Mouse (Mus musculus) myocyte (in vitro differentiated cells): ENCODE data around the gene Prdm1. TPM values are rescaled to one million over a fixed set of nuclear protein-coding genes. Genes with fewer than 3 reads are reported as not detected.

Experiments
- H3K27me3 ChIP-seq: one replicate; pipeline ENCODE4 v1.6.1; 2011; ENCODE audit not compliant: control insufficient read depth, insufficient read depth, insufficient read length
- H3K36me3 ChIP-seq: one replicate; pipeline ENCODE4 v1.6.1; 2011; ENCODE audit not compliant: control insufficient read depth, insufficient read depth
- H3K4me2 ChIP-seq: one replicate; pipeline ENCODE4 v1.6.1; 2011; ENCODE audit warnings: low read depth, control low read depth
- H3K4me3 ChIP-seq: one replicate; pipeline ENCODE4 v1.5.1; 2011; ENCODE audit warnings: mild to moderate bottlenecking, control low read depth, moderate library complexity
- H3K79me2 ChIP-seq: one replicate; pipeline ENCODE4 v1.6.1; 2011; ENCODE audit not compliant: control insufficient read depth, insufficient read depth
- H3ac ChIP-seq: one replicate; pipeline ENCODE4 v1.6.1; 2011; ENCODE audit not compliant: control insufficient read depth, insufficient read length
- CEBPB ChIP-seq: IDR thresholded peaks from 2 replicates; pipeline ENCODE4 v1.6.1; 2011; ENCODE audit warnings: mild to moderate bottlenecking, moderate library complexity; ENCODE audit not compliant: poor library complexity, insufficient read depth, severe bottlenecking
- E2F4 ChIP-seq: IDR thresholded peaks from one replicate; pipeline ENCODE4 v1.6.1; 2011; ENCODE audit warnings: mild to moderate bottlenecking, control low read depth, moderate library complexity; ENCODE audit not compliant: insufficient read depth
- MAX ChIP-seq: IDR thresholded peaks from one replicate; pipeline ENCODE4 v1.6.1; 2011; ENCODE audit warnings: low read depth, mild to moderate bottlenecking, control low read depth
- MYOD1 ChIP-seq, 3 experiments: IDR thresholded peaks; one replicate each; pipeline ENCODE4 v1.6.1; 2011; ENCODE audit warnings: control low read depth in 2 of 3, low read depth in 2 of 3, mild to moderate bottlenecking in 2 of 3, moderate library complexity in 1 of 3; ENCODE audit not compliant: insufficient read length in 2 of 3, control insufficient read depth in 1 of 3
- MYOG ChIP-seq, 3 experiments: IDR thresholded peaks; one replicate each; pipeline ENCODE4 v1.6.1; 2011; ENCODE audit warnings: control low read depth in 2 of 3, low read depth in 2 of 3, mild to moderate bottlenecking in 2 of 3; ENCODE audit not compliant: insufficient read length in 2 of 3, control insufficient read depth in 1 of 3, insufficient read depth in 1 of 3
- POLR2A ChIP-seq: IDR thresholded peaks from one replicate; pipeline ENCODE4 v1.6.1; 2011; ENCODE audit warnings: low read depth, mild to moderate bottlenecking, control low read depth, moderate library complexity; ENCODE audit not compliant: insufficient read length
- POLR2AphosphoS2 ChIP-seq: IDR thresholded peaks from one replicate; pipeline ENCODE4 v1.6.1; 2011; ENCODE audit warnings: low read depth, control low read depth; ENCODE audit not compliant: insufficient read length
- REST ChIP-seq: IDR thresholded peaks from one replicate; pipeline ENCODE4 v1.6.1; 2011; ENCODE audit warnings: mild to moderate bottlenecking, control low read depth, moderate library complexity; ENCODE audit not compliant: insufficient read depth, insufficient read length
- SRF ChIP-seq: IDR thresholded peaks from one replicate; pipeline ENCODE4 v1.6.1; 2011; ENCODE audit warnings: low read depth; ENCODE audit not compliant: control insufficient read depth, insufficient read length
- TCF12 ChIP-seq: IDR thresholded peaks from one replicate; pipeline ENCODE4 v1.6.1; 2011; ENCODE audit warnings: mild to moderate bottlenecking, control low read depth; ENCODE audit not compliant: poor library complexity, insufficient read depth, severe bottlenecking
- TCF3 ChIP-seq: IDR thresholded peaks from one replicate; pipeline ENCODE4 v1.6.1; 2011; ENCODE audit warnings: low read depth, control low read depth; ENCODE audit not compliant: insufficient read length
- USF1 ChIP-seq: IDR thresholded peaks from one replicate; pipeline ENCODE4 v1.6.1; 2011; ENCODE audit warnings: low read depth, mild to moderate bottlenecking, control low read depth, moderate library complexity
- polyA plus RNA-seq: library from polyadenylated mRNA; unstranded; fragments of >200 nt; fragmentation: generic; extraction: Trizol; gene quantifications from one replicate; pipeline ENCODE4 v1.2.1, GENCODE M21; 2012; ENCODE audit warnings: missing spikeins

Prdm1 gene
- polyA plus RNA-seq, 1 experiment = 0.28 TPM

DNA sequence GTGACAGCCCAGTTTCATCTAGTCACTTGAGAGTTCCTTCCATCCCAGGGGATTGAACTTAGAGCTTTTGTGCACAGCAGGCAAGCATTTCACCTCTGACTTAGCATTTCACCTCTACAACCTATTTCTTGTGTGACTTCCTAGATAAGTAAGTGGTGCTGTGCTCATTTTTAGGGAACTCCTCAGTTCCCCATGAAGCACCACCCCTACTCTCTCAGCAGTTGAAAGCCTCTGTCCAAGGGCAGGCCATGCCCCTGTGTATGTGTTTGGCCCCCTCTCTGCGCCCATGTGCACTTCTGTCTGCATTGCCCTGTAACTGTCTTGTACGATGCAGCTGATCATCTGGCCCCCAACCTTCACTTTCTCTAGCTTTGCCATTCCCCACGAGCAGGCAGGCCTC lies 128.2 kb downstream of the Prdm1 start:
- no peaks in the 10 kb centered on the region for H3K79me2 ChIP-seq
- no peak overlapping the region for H3K4me3 ChIP-seq
- no peaks in the 10 kb centered on the region for H3K27me3 ChIP-seq
- H3ac ChIP-seq = no peak overlapping the region
- no peaks in the 10 kb centered on the region for H3K36me3 ChIP-seq
- TF ChIP-seq MYOG (IDR thresholded peaks at IDR 0.05; ENCODE audit: control insufficient read depth in 1 of 3, insufficient read depth in 1 of 3, insufficient read length in 2 of 3, low read depth in 2 of 3) (no peak), MAX (no peak), USF1 (no peak), POLR2A (no peak), TCF3 (no peak), TCF12 (no peak), POLR2AphosphoS2 (no peak), MYOD1 (IDR thresholded peaks at IDR 0.05; ENCODE audit: control insufficient read depth in 1 of 3, insufficient read length in 2 of 3, low read depth in 2 of 3) (no peak), E2F4 (no peak), CEBPB (no peak), SRF (no peak), REST (no peak)
- no peak overlapping the region for H3K4me2 ChIP-seq

GRCm38 (mm10) chr10:44392855-44393254 lies 135.4 kb downstream of the Prdm1 start:
- Histone ChIP-seq H3K4me3 (no peak overlapping the region), H3ac (no peak overlapping the region), H3K36me3 (no peaks in the 10 kb centered on the region), H3K27me3 (no peaks in the 10 kb centered on the region), H3K4me2 (no peak overlapping the region), H3K79me2 (no peaks in the 10 kb centered on the region)
- TF ChIP-seq MYOD1 (IDR thresholded peaks at IDR 0.05; ENCODE audit: control insufficient read depth in 1 of 3, insufficient read length in 2 of 3, low read depth in 2 of 3) = no peak
- TF ChIP-seq E2F4 = no peak
- no peak for TF ChIP-seq SRF
- TF ChIP-seq CEBPB = no peak

DNA sequence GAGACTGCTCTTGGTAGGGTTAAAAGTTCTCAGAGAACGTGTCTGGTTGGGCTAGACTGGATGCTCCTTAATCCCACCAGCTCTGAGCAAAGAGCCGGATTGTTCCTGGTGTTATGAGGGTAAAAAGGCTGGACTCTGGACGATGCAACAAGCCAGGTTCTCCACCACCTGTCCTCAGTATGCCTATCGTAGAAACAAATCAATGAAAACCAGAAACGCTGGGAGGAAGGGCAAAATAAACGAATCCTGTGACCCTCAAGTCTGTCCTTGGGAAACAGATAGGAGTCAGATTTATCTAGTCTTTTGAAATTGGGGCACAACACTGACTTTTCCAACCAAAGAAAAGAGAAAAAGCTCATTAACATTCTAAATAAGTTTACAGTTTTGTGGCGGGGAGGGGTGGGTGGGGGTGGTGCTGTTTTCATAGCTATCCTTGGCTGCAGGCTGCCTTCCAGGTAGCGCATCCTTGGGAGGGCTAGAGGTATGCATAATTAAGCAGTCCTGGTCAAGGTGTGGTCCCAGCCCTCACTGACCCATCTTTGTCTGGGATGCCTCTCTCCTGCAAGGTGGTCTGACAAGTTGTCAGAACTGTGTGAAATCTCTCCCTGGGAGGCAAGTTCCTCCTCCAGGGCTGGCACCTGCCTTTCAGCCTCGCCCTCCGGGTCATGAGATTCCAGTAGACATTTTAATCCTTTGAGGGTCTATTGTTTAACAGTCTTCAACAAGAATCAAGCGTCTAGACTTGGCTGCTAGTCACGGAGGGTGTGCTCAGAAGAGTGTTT lies 136.6 kb downstream of the Prdm1 start:
- Histone ChIP-seq H3K79me2 (no peaks in the 10 kb centered on the region), H3K4me3 (no peak overlapping the region), H3ac (no peak overlapping the region), H3K4me2 (no peak overlapping the region), H3K36me3 (no peaks in the 10 kb centered on the region), H3K27me3 (no peaks in the 10 kb centered on the region)
- TF ChIP-seq TCF12 = no peak
- TF ChIP-seq TCF3 = no peak
- no peak for TF ChIP-seq CEBPB
- no peak for TF ChIP-seq E2F4
- no peak for TF ChIP-seq MYOG (IDR thresholded peaks at IDR 0.05; ENCODE audit: control insufficient read depth in 1 of 3, insufficient read depth in 1 of 3, insufficient read length in 2 of 3, low read depth in 2 of 3)
- no peak for TF ChIP-seq MYOD1 (IDR thresholded peaks at IDR 0.05; ENCODE audit: control insufficient read depth in 1 of 3, insufficient read length in 2 of 3, low read depth in 2 of 3)
- TF ChIP-seq MAX = no peak
- TF ChIP-seq POLR2A = no peak
- TF ChIP-seq USF1 = no peak
- no peak for TF ChIP-seq REST
- no peak for TF ChIP-seq POLR2AphosphoS2
- TF ChIP-seq SRF = no peak

- Histone ChIP-seq H3K4me3 (no peak overlapping the region), H3K4me2 (no peak overlapping the region), H3ac (no peak overlapping the region), H3K36me3 (no peaks in the 10 kb centered on the region), H3K27me3 (no peaks in the 10 kb centered on the region), H3K79me2 (no peaks in the 10 kb centered on the region)
- TF ChIP-seq SRF (no peak), USF1 (no peak), CEBPB (no peak), MAX (no peak), TCF3 (no peak), TCF12 (no peak), MYOD1 (IDR thresholded peaks at IDR 0.05; ENCODE audit: control insufficient read depth in 1 of 3, insufficient read length in 2 of 3, low read depth in 2 of 3) (no peak)
Observed at GRCm38 (mm10) chr10:44390286-44390685, 138.0 kb downstream of the Prdm1 start.

DNA sequence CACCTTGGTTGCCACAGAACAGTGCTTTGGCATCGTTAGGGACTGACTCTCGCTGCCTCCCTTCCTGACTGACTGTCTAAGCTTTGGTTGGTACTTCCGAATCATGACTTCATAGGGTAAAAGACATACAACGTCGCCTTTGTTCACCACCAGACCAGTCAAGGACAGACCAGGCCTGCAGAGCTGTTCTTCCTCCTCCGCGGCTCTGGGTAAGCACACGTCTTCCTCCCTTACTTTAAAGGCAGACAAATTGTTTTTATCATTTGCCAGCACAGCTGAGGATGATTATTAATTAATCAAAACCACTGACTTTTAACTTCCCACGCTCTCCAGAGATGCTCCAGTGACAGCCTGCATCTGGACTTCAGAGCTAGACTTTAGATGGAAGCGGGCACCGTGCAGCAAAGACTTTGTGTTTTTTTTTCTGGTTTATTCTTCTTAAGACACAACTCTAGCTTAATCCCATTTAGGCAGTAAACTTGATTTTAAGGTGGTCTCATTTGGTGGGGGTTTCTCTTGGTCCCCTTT lies 139.5 kb downstream of the Prdm1 start:
- no peaks in the 10 kb centered on the region for H3K36me3 ChIP-seq
- H3K79me2 ChIP-seq = no peaks in the 10 kb centered on the region
- no peak for TF ChIP-seq REST
- TF ChIP-seq MYOD1 (IDR thresholded peaks at IDR 0.05; ENCODE audit: control insufficient read depth in 1 of 3, insufficient read length in 2 of 3, low read depth in 2 of 3) = no peak
- TF ChIP-seq SRF = no peak
- TF ChIP-seq TCF3 = no peak
- TF ChIP-seq POLR2A = no peak
- TF ChIP-seq USF1 = no peak
- TF ChIP-seq TCF12 = no peak
- no peak for TF ChIP-seq MAX
- TF ChIP-seq E2F4 = no peak
- TF ChIP-seq MYOG (IDR thresholded peaks at IDR 0.05; ENCODE audit: control insufficient read depth in 1 of 3, insufficient read depth in 1 of 3, insufficient read length in 2 of 3, low read depth in 2 of 3) = no peak
- no peak for TF ChIP-seq CEBPB
- H3ac ChIP-seq = no peak overlapping the region
- no peak overlapping the region for H3K4me3 ChIP-seq
- H3K4me2 ChIP-seq = no peak overlapping the region
- no peaks in the 10 kb centered on the region for H3K27me3 ChIP-seq
